ENCODE assay signal across 22 mouse cellular contexts in the genomic region with DNA sequence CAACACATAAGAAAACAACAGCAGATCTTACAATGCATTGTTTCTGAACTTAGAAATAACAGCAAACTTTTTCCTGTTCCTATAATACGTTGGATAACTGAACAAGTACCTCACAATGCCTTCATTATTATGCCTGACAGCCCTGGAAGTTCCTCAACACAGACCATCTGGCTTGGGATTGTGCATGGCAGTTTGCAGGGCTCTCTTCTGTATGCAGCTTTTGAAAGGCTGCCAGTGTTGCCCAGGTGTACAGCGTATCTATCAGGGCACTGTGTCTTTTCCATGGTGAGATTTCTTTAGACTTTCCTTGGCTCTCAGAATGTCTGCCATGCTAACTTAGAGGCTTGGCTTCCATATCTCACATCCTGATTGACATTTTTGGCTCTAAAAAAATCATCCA.
DNase-seq lines count a peak whose midpoint lies in the region; ATAC-seq and TF ChIP-seq lines count a peak whose summit lies in the region.
"Had no signal": no experiment of that assay in that cellular context is flagged by ENCODE, and none has a peak within 500 bp of the region (broad histone marks: within the 10 kb centered on the region; RNA-seq: fewer than 3 reads in every experiment).

No protein-coding gene starts in this region.

- H3K9ac ChIP-seq in embryonic facial prominence, embryonic 14.5 days (ENCODE audit: low read depth, low read length), result no peak overlapping the region
- no peak overlapping the region for H3K9ac ChIP-seq in hindbrain, postnatal 0 days (replicated peaks; ENCODE audit: low read length)
- no peak overlapping the region for H3K9ac ChIP-seq in hindbrain, embryonic 12.5 days
- no peak overlapping the region for H3K9ac ChIP-seq in midbrain, postnatal 0 days (replicated peaks; ENCODE audit: low read length, poor library complexity, severe bottlenecking)
- no peak overlapping the region for H3K9ac ChIP-seq in midbrain, embryonic 13.5 days (replicated peaks)
- H3K9ac ChIP-seq: forebrain, embryonic 13.5 days; heart, embryonic 15.5 days; limb, embryonic 15.5 days; liver, embryonic 15.5 days; lung, embryonic 15.5 days; neural tube, embryonic 15.5 days; stomach, embryonic 15.5 days had no signal

- H3K27me3 ChIP-seq in embryonic facial prominence, embryonic 14.5 days (replicated peaks; ENCODE audit: control insufficient read depth, insufficient read depth, low read length), result no peaks in the 10 kb centered on the region
- H3K27me3 ChIP-seq in embryonic facial prominence, embryonic 10.5 days (replicated peaks; ENCODE audit: low read depth, poor library complexity, severe bottlenecking), result no peaks in the 10 kb centered on the region
- H3K27me3 ChIP-seq in hindbrain, postnatal 0 days (ENCODE audit: insufficient read depth, low read length), result no peaks in the 10 kb centered on the region
- H3K27me3 ChIP-seq in hindbrain, embryonic 12.5 days, result no peaks in the 10 kb centered on the region
- H3K27me3 ChIP-seq in midbrain, postnatal 0 days (ENCODE audit: insufficient read depth, low read length), result no peaks in the 10 kb centered on the region
- no peaks in the 10 kb centered on the region for H3K27me3 ChIP-seq in midbrain, embryonic 13.5 days
- H3K27me3 ChIP-seq: forebrain, embryonic 13.5 days; heart, embryonic 15.5 days; limb, embryonic 15.5 days; liver, embryonic 15.5 days; lung, embryonic 15.5 days; neural tube, embryonic 15.5 days; stomach, embryonic 15.5 days had no signal

- no peak overlapping the region for H3K27ac ChIP-seq in embryonic facial prominence, embryonic 14.5 days (replicated peaks; ENCODE audit: low read depth, low read length)
- H3K27ac ChIP-seq in embryonic facial prominence, embryonic 10.5 days (replicated peaks), result no peak overlapping the region
- no peak overlapping the region for H3K27ac ChIP-seq in hindbrain, postnatal 0 days
- H3K27ac ChIP-seq in hindbrain, embryonic 12.5 days, result no peak overlapping the region
- no peak overlapping the region for H3K27ac ChIP-seq in midbrain, postnatal 0 days (ENCODE audit: low read depth, low read length)
- no peak overlapping the region for H3K27ac ChIP-seq in midbrain, embryonic 13.5 days
- H3K27ac ChIP-seq: forebrain, embryonic 13.5 days; heart, embryonic 15.5 days; kidney, postnatal 0 days; limb, embryonic 15.5 days; liver, embryonic 15.5 days; lung, embryonic 15.5 days; neural tube, embryonic 15.5 days; stomach, embryonic 15.5 days had no signal

- WGBS in embryonic facial prominence, embryonic 14.5 days, result 62% methylated on average over 2 of the region's 2 CpGs
- 58% methylated on average over 2 of the region's 2 CpGs for WGBS in embryonic facial prominence, embryonic 10.5 days
- WGBS in hindbrain, postnatal 0 days, result 29% methylated on average over 2 of the region's 2 CpGs
- 62% methylated on average over 2 of the region's 2 CpGs for WGBS in hindbrain, embryonic 12.5 days
- WGBS in midbrain, postnatal 0 days, result 53% methylated on average over 2 of the region's 2 CpGs
- WGBS in midbrain, embryonic 13.5 days, result 64% methylated on average over 2 of the region's 2 CpGs

- H3K4me2 ChIP-seq in embryonic facial prominence, embryonic 14.5 days (ENCODE audit: low read depth, low read length), result no peak overlapping the region
- no peak overlapping the region for H3K4me2 ChIP-seq in hindbrain, postnatal 0 days (ENCODE audit: low read depth, low read length)
- H3K4me2 ChIP-seq in hindbrain, embryonic 12.5 days (replicated peaks), result no peak overlapping the region
- no peak overlapping the region for H3K4me2 ChIP-seq in midbrain, postnatal 0 days (ENCODE audit: low read depth, low read length, poor library complexity, severe bottlenecking)
- H3K4me2 ChIP-seq in midbrain, embryonic 13.5 days (replicated peaks), result no peak overlapping the region
- H3K4me2 ChIP-seq: forebrain, embryonic 13.5 days; heart, embryonic 15.5 days; limb, embryonic 15.5 days; liver, embryonic 15.5 days; lung, embryonic 15.5 days; neural tube, embryonic 15.5 days; stomach, embryonic 15.5 days had no signal

- H3K4me1 ChIP-seq in embryonic facial prominence, embryonic 14.5 days (ENCODE audit: control insufficient read depth, insufficient read depth, low read length), result no peaks in the 10 kb centered on the region
- no peaks in the 10 kb centered on the region for H3K4me1 ChIP-seq in embryonic facial prominence, embryonic 10.5 days
- no peaks in the 10 kb centered on the region for H3K4me1 ChIP-seq in hindbrain, postnatal 0 days (ENCODE audit: insufficient read depth, low read length)
- H3K4me1 ChIP-seq in hindbrain, embryonic 12.5 days, result no peaks in the 10 kb centered on the region
- no peaks in the 10 kb centered on the region for H3K4me1 ChIP-seq in midbrain, postnatal 0 days (ENCODE audit: insufficient read depth, low read length)
- H3K4me1 ChIP-seq in midbrain, embryonic 13.5 days (replicated peaks), result no peaks in the 10 kb centered on the region
- H3K4me1 ChIP-seq: forebrain, embryonic 13.5 days; heart, embryonic 15.5 days; limb, embryonic 15.5 days; liver, embryonic 15.5 days; lung, embryonic 15.5 days; neural tube, embryonic 15.5 days; stomach, embryonic 15.5 days had no signal

- no peak for TF ChIP-seq CTCF in hindbrain, postnatal 0 days (IDR thresholded peaks at IDR 0.05; ENCODE audit: low read depth)
- no peak for TF ChIP-seq CTCF in midbrain, postnatal 0 days (IDR thresholded peaks at IDR 0.05)
- TF ChIP-seq CTCF in brain, embryonic 14.5 days (IDR thresholded peaks at IDR 0.05; ENCODE audit: borderline replicate concordance, extremely low read depth, insufficient read depth, insufficient read length), result no peak

- no peak for TF ChIP-seq POLR2A in brain, embryonic 14.5 days (IDR thresholded peaks at IDR 0.05; ENCODE audit: borderline replicate concordance, extremely low read depth, insufficient read depth, insufficient read length, poor library complexity, severe bottlenecking)

- no peaks in the 10 kb centered on the region for H3K36me3 ChIP-seq in embryonic facial prominence, embryonic 14.5 days (ENCODE audit: control insufficient read depth, insufficient read depth, low read length)
- H3K36me3 ChIP-seq in embryonic facial prominence, embryonic 10.5 days (replicated peaks), result no peaks in the 10 kb centered on the region
- no peaks in the 10 kb centered on the region for H3K36me3 ChIP-seq in hindbrain, postnatal 0 days (ENCODE audit: insufficient read depth, low read length)
- H3K36me3 ChIP-seq in hindbrain, embryonic 12.5 days, result no peaks in the 10 kb centered on the region
- H3K36me3 ChIP-seq in midbrain, postnatal 0 days (ENCODE audit: insufficient read depth, low read length), result no peaks in the 10 kb centered on the region
- H3K36me3 ChIP-seq in midbrain, embryonic 13.5 days, result no peaks in the 10 kb centered on the region
- H3K36me3 ChIP-seq: heart, embryonic 15.5 days; limb, embryonic 15.5 days; liver, embryonic 15.5 days; lung, embryonic 15.5 days; neural tube, embryonic 15.5 days; stomach, embryonic 15.5 days had no signal

- DNase-seq in embryonic facial prominence, embryonic 14.5 days (ENCODE audit: low spot score), result peak; percentile 7
- DNase-seq in embryonic facial prominence, embryonic 10.5 days (ENCODE audit: low spot score), result no peak
- DNase-seq in hindbrain, postnatal 0 days (ENCODE audit: low spot score), result peak; percentile 67
- peak; percentile 64 for DNase-seq in midbrain, postnatal 0 days (ENCODE audit: low spot score)
- peak; percentile 59 for DNase-seq in brain, embryonic 14.5 days (ENCODE audit: low read depth)
- no peak for DNase-seq in liver
- DNase-seq: adrenal gland, adult 8-10 months; heart, postnatal 36 days; kidney, adult 2 months; lung, postnatal 36 days; thymus, postnatal 25 days had no signal

- H3K4me3 ChIP-seq in embryonic facial prominence, embryonic 14.5 days (ENCODE audit: low read depth, low read length), result no peak overlapping the region
- H3K4me3 ChIP-seq in embryonic facial prominence, embryonic 10.5 days, result no peak overlapping the region
- no peak overlapping the region for H3K4me3 ChIP-seq in hindbrain, postnatal 0 days (ENCODE audit: low read length)
- H3K4me3 ChIP-seq in hindbrain, embryonic 12.5 days, result no peak overlapping the region
- H3K4me3 ChIP-seq in midbrain, postnatal 0 days (ENCODE audit: low read depth, low read length), result no peak overlapping the region
- H3K4me3 ChIP-seq in midbrain, embryonic 13.5 days (replicated peaks), result no peak overlapping the region
- H3K4me3 ChIP-seq: forebrain, embryonic 13.5 days; heart, embryonic 15.5 days; limb, embryonic 15.5 days; liver, embryonic 15.5 days; lung, embryonic 15.5 days; neural tube, embryonic 15.5 days; stomach, embryonic 15.5 days had no signal

- ATAC-seq in embryonic facial prominence, embryonic 14.5 days (ENCODE audit: low read depth), result no peak
- ATAC-seq in hindbrain, postnatal 0 days, result 0 out of 2 replicates have a peak, but pooled peaks have one; percentile 45
- ATAC-seq in hindbrain, embryonic 12.5 days (ENCODE audit: low FRiP score), result no peak
- no peak for ATAC-seq in midbrain, postnatal 0 days (ENCODE audit: low FRiP score)
- no peak for ATAC-seq in midbrain, embryonic 13.5 days
- ATAC-seq: activated CD4-positive, CD25-positive, alpha-beta regulatory T cell, adult 4 months; forebrain, embryonic 13.5 days had no signal

- no peaks in the 10 kb centered on the region for H3K9me3 ChIP-seq in embryonic facial prominence, embryonic 14.5 days (ENCODE audit: control insufficient read depth, low read length)
- no peaks in the 10 kb centered on the region for H3K9me3 ChIP-seq in embryonic facial prominence, embryonic 10.5 days
- H3K9me3 ChIP-seq in hindbrain, postnatal 0 days (ENCODE audit: low read length), result no peaks in the 10 kb centered on the region
- H3K9me3 ChIP-seq in hindbrain, embryonic 12.5 days (replicated peaks), result no peaks in the 10 kb centered on the region
- H3K9me3 ChIP-seq in midbrain, postnatal 0 days (ENCODE audit: low read length), result no peaks in the 10 kb centered on the region
- no peaks in the 10 kb centered on the region for H3K9me3 ChIP-seq in midbrain, embryonic 13.5 days
- H3K9me3 ChIP-seq: forebrain, embryonic 13.5 days; heart, embryonic 15.5 days; limb, embryonic 15.5 days; liver, embryonic 15.5 days; lung, embryonic 15.5 days; neural tube, embryonic 15.5 days; stomach, embryonic 15.5 days had no signal

Comparison
In these comparisons a context has a peak if more than half of its experiments do, and no peak if none do; other contexts are left out.
1. DNase-seq: peak in embryonic facial prominence, embryonic 14.5 days (single experiment), hindbrain, postnatal 0 days (single experiment), midbrain, postnatal 0 days (single experiment) and brain, embryonic 14.5 days (single experiment); none in embryonic facial prominence, embryonic 10.5 days (single experiment) and liver (single experiment).